Mouse (Mus musculus) testis, adult 2 months (tissue): ENCODE measurements around the gene Kank4. TPM values are rescaled to one million over a fixed set of nuclear protein-coding genes. Genes with fewer than 3 reads are reported as not detected.
"Not testable (repeated sequence)": the region's sequence is repeated elsewhere in the genome, so short reads cannot be mapped to it uniquely, and the experiment has no call there.

Source experiments
- H3K27ac ChIP-seq: fragments of 200-500 bp; 2 replicates; pipeline ENCODE4 v1.5.1; 2012; ENCODE audit warnings: low read depth, low read length; ENCODE audit not compliant: control insufficient read depth, insufficient read depth
- H3K27me3 ChIP-seq: fragments of 200-500 bp; 2 replicates; pipeline ENCODE4 v1.6.1; 2012; ENCODE audit warnings: mild to moderate bottlenecking, low read length, moderate library complexity; ENCODE audit not compliant: control insufficient read depth, insufficient read depth
- H3K36me3 ChIP-seq: fragments of 200-500 bp; 2 replicates; pipeline ENCODE4 v1.6.1; 2012; ENCODE audit warnings: mild to moderate bottlenecking, low read length; ENCODE audit not compliant: control insufficient read depth, insufficient read depth
- H3K4me1 ChIP-seq: fragments of 200-500 bp; 2 replicates; pipeline ENCODE4 v1.6.1; 2012; ENCODE audit warnings: low read length; ENCODE audit not compliant: control insufficient read depth, insufficient read depth
- H3K4me3 ChIP-seq: fragments of 200-500 bp; 2 replicates; pipeline ENCODE4 v1.5.1; 2012; ENCODE audit warnings: low read depth, mild to moderate bottlenecking, low read length, moderate library complexity, mixed read lengths; ENCODE audit not compliant: control insufficient read depth
- CTCF ChIP-seq: fragments of 200-500 bp; IDR thresholded peaks from 2 replicates; pipeline ENCODE4 v1.5.1; 2012; ENCODE audit warnings: low read depth, mild to moderate bottlenecking, inconsistent platforms, low read length, moderate library complexity; ENCODE audit not compliant: control insufficient read depth, insufficient read depth, insufficient replicate concordance
- POLR2A ChIP-seq: fragments of 200-500 bp; IDR thresholded peaks from 2 replicates; pipeline ENCODE4 v1.6.1; 2012; ENCODE audit warnings: low read depth, mild to moderate bottlenecking, inconsistent platforms, low read length, moderate library complexity; ENCODE audit not compliant: control insufficient read depth
- polyA plus RNA-seq: library from polyadenylated mRNA; depleted of rRNA; stranded (reverse); fragments of >200 nt; gene quantifications from 2 replicates; pipeline ENCODE4 v1.2.3, GENCODE M21; 2012

The Kank4 gene
- polyA plus RNA-seq, 1 experiment, result 0.19 TPM

DNA sequence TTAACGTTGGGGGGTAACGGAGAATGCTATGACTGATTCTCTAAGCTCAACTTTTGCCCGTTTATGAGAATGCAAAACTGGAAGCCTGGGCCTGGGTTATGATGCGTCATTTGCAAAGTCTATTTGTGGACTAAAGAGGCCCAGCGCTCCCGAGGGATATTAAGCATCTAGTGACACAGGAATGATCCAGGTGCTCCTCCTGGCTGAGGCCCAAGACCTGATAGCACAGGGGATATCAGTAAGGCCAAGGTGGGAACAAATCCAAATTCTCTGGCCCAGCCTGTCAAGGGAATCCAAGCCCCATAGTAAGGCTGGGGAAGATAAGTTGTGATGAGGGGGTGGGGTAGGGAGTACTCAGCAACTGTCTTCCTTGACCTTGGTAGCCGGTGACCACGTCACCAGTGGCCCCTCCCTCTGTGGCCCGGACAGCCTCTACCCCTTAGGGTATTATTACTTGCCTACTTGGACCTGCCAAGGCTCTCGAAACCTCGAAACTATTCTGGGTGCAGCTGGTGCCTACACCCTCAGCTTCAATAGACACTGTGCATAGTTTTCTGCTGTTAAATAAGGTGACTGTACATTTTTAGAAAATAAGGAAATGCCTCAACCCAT lies 39.8 kb upstream of the Kank4 start:
- peaks cover 4% of the 10 kb centered on the region for H3K4me1 ChIP-seq
- no peaks in the 10 kb centered on the region for H3K27me3 ChIP-seq
- TF ChIP-seq CTCF, result no peak
- no peak for TF ChIP-seq POLR2A
- H3K36me3 ChIP-seq, result no peaks in the 10 kb centered on the region
- H3K4me3 ChIP-seq, result no peak overlapping the region
- H3K27ac ChIP-seq, result no peak overlapping the region

DNA sequence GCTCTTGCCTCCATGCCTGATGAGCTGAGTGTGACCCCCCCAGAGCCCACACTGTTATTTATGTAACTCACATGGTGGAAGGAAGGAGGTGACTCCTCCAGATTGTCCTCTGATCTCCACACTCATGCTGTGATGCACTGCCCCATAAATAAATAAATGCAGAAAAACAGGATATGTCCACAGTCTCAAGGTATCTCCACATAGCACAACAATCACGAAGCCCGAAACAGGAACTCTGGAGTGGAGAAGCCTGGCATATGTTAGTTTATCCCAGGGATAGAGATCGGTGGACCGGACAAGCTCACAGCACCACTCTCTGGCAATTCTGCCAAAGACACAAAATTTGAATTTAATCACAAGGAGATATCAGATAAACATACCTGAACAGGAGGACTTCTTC lies 36.6 kb upstream of the Kank4 start:
- H3K27ac ChIP-seq, result no peak overlapping the region
- H3K27me3 ChIP-seq, result no peaks in the 10 kb centered on the region
- H3K4me3 ChIP-seq, result no peak overlapping the region
- no peaks in the 10 kb centered on the region for H3K36me3 ChIP-seq
- TF ChIP-seq POLR2A, result no peak
- TF ChIP-seq CTCF, result no peak
- peaks cover 4% of the 10 kb centered on the region for H3K4me1 ChIP-seq

DNA sequence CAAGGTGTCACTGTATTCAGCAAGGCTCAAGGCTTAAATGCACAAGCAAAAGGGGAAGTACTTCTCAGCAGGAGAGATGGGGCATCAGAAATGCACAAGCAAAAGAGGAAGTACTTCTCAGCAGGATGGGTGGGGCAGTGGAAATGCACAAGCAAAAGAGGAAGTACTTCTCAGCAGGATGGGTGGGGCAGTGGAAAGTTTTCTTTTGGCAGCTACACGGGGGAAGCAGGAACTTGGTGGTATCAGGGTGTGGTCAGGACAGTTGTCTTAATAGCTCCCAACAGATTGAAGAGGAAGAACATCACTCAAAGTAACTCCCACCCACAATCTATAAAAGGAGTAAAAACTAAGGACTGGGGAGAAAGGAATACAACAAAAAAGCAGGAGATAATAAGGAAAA lies 33.1 kb upstream of the Kank4 start:
- H3K36me3 ChIP-seq, H3K27ac ChIP-seq, H3K4me1 ChIP-seq, H3K27me3 ChIP-seq, H3K4me3 ChIP-seq: not testable (repeated sequence)

DNA sequence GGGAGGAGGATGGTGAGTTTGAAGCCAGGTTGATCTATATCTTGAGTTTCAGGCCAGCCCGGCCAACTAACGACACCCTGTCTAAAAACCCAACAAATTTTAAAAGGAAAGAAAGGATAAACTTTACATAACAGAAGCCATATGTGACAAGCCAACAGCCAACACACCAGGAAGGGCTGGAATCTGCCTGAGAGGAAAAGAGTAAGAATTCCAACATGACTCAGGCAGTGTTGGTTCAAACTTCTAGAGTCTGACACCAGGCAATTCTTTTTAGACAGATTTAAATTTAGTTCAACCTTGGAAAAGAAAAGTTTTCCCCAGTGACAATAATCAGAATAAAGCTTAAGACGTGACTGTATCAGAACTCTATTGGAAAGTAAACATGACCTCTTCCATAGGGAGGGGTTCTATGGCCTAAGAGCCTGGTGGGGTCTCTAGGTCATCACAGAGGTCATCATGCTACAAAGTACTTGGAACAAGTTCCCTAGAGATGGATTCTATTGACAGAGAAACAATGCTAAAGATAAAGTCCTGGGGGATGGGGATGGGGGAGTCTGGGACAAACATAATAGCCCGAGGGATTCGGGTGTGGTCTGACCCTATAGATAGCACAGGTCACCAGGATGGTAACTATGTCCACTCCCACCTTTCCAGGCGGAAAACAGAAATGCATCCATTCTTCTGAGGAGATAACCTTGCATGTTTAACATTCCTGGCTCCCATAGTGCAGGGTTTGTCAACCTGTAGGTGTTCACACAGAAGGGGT lies 30.0 kb upstream of the Kank4 start:
- Histone ChIP-seq H3K36me3 (no peaks in the 10 kb centered on the region), H3K4me3 (no peak overlapping the region), H3K27ac (no peak overlapping the region), H3K4me1 (no peaks in the 10 kb centered on the region), H3K27me3 (no peaks in the 10 kb centered on the region)
- TF ChIP-seq CTCF, result no peak

DNA sequence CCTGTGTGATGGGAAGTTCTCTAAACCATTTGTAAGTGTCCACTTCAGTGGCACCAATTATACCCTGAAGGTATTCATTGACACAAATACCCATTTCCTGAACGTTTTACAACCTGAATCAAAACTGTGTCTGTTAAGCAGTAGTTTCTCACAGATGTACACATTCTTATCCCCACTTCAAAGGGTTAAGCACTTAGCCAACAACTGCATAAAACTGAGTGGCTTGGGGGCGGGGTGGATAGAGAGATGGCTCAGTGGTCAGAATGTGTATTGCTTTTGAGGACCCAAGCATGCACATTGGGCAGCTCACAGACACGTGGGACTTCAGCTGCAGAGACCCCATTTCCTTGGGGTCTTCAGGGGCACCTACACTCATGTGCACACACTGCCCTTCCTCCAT lies 29.1 kb upstream of the Kank4 start:
- H3K4me1 ChIP-seq, result no peaks in the 10 kb centered on the region
- no peak for TF ChIP-seq POLR2A
- TF ChIP-seq CTCF, result no peak
- no peaks in the 10 kb centered on the region for H3K36me3 ChIP-seq
- no peak overlapping the region for H3K27ac ChIP-seq
- no peak overlapping the region for H3K4me3 ChIP-seq
- H3K27me3 ChIP-seq, result no peaks in the 10 kb centered on the region

DNA sequence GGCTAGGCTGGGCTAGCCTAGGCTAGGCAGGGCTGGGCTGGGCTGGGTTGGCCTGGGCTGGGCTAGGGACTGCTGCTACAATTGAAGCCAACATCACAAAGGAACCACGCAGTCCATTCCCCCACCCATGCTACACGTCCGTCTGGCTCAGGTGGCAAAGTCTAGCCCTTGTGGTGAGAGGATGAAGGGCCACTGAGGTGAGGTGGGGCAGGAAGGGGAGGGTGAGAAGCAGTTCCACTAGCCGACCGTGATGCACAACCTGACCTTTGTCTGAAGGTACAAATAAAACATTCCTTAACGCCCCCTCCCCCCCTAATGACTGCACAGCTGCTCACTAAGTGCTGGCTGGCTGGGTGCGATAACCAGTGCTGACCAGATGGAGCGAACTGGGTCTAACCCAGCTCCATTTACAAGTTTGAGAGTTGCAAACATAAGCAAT lies 28.4 kb upstream of the Kank4 start:
- Histone ChIP-seq H3K27ac (no peak overlapping the region), H3K4me3 (no peak overlapping the region), H3K36me3 (no peaks in the 10 kb centered on the region), H3K4me1 (no peaks in the 10 kb centered on the region), H3K27me3 (no peaks in the 10 kb centered on the region)
- TF ChIP-seq CTCF (no peak), POLR2A (no peak)

DNA sequence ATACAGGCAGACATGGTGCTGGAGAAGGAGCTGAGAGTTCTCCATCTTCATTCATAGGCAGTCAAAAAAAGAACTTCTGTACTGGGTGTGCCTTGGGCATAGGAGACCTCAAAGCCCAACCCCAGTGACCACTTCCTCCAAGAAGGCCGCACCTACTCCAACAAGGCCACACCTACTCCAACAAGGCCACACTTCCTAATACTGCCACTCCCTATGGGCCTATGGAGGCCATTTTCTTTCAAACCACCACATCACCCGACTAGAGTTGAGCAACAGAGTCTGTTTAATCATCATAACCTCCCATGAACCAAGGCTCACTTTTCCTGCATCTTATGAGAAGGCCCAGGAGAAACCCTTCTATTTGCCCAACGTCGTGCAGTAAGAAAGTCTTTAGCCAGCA lies 27.9 kb upstream of the Kank4 start:
- Histone ChIP-seq H3K27me3 (no peaks in the 10 kb centered on the region), H3K27ac (no peak overlapping the region), H3K4me3 (no peak overlapping the region), H3K4me1 (no peaks in the 10 kb centered on the region), H3K36me3 (no peaks in the 10 kb centered on the region)
- no peak for TF ChIP-seq POLR2A
- TF ChIP-seq CTCF, result no peak
